Mouse (Mus musculus): ENCODE data around the gene Ube2o.

- TF ChIP-seq USF1 (IDR thresholded peaks at IDR 0.05; ENCODE audit: low read depth) (no peak), CTCF (IDR thresholded peaks at IDR 0.05; ENCODE audit: control insufficient read depth, insufficient read depth, insufficient read length) (no peak), MYOG (IDR thresholded peaks at IDR 0.05; ENCODE audit: control insufficient read depth, extremely low read depth, insufficient read length) (no peak), FOSL1 (IDR thresholded peaks at IDR 0.05; ENCODE audit: insufficient read depth, low read length, poor library complexity, severe bottlenecking) (no peak), MYOD1 (IDR thresholded peaks at IDR 0.05; ENCODE audit: control insufficient read depth, insufficient read length, low read depth) (no peak)
These were observed 93.0 kb downstream of the Ube2o start for GRCm38 (mm10) chr11:116488207-116488606.
